In genomic region chr19:44692396-44692795, GRCm38 (mm10) we compare ENCODE assay signal across 8 mouse cellular contexts.
DNase-seq lines count a peak whose midpoint lies in the region; ATAC-seq and TF ChIP-seq lines count a peak whose summit lies in the region.

No protein-coding gene starts in this region.

- no peaks in the 10 kb centered on the region for H3K9me3 ChIP-seq in intestine, embryonic 16.5 days (ENCODE audit: control insufficient read depth, low read length)
- H3K9me3 ChIP-seq in lung, embryonic 14.5 days (ENCODE audit: low read depth, low read length) = no peaks in the 10 kb centered on the region

- peak; percentile 23 to 36 for DNase-seq in cerebellum, postnatal 14 days
- DNase-seq in cerebellum, adult 11 months = no peak
- peak; percentile 79 to 83 for DNase-seq in adrenal gland, postnatal 36 days
- peak; percentile 60 for DNase-seq in gastrocnemius, postnatal 14 days
- peak; percentile 92 for DNase-seq in lung, embryonic 14.5 days
- DNase-seq in ovary, postnatal 10 days (ENCODE audit: low spot score) = peak; percentile 58
- DNase-seq in cerebellum, adult 8-10 months = no peak

- no peak overlapping the region for H3K9ac ChIP-seq in intestine, embryonic 16.5 days (ENCODE audit: low read depth, low read length)
- H3K9ac ChIP-seq in lung, embryonic 14.5 days = no peak overlapping the region

- H3K4me2 ChIP-seq in intestine, embryonic 16.5 days (ENCODE audit: low read depth, low read length) = 0 out of 2 replicates have a peak overlapping the region, but pooled peaks have one; percentile 16
- no peak overlapping the region for H3K4me2 ChIP-seq in lung, embryonic 14.5 days

- ATAC-seq in intestine, embryonic 16.5 days = no peak
- ATAC-seq in lung, embryonic 14.5 days (ENCODE audit: insufficient read depth) = no peak

- H3K27me3 ChIP-seq in intestine, embryonic 16.5 days (replicated peaks; ENCODE audit: control insufficient read depth, insufficient read depth, low read length) = peaks cover 45% of the 10 kb centered on the region
- peaks cover 49% of the 10 kb centered on the region for H3K27me3 ChIP-seq in lung, embryonic 14.5 days (ENCODE audit: insufficient read depth, low read length)

- intact Hi-C loops in gastrocnemius, postnatal 14 days (cut with DNase I; ENCODE audit: low total_unique reads) = no loop called here

- under 1% methylated on average over 17 of the region's 17 CpGs for WGBS in intestine, embryonic 16.5 days
- WGBS in lung, embryonic 14.5 days = 2% methylated on average over 17 of the region's 17 CpGs

- no peak for TF ChIP-seq CTCF in lung, embryonic 14.5 days (IDR thresholded peaks at IDR 0.05; ENCODE audit: low read depth)

- peaks cover 4% of the 10 kb centered on the region; the same call in 1 of the 2 replicates for H3K4me1 ChIP-seq in intestine, embryonic 16.5 days (ENCODE audit: control insufficient read depth, insufficient read depth, low read length)
- no peaks in the 10 kb centered on the region; the same call in 1 of the 2 replicates for H3K4me1 ChIP-seq in lung, embryonic 14.5 days (ENCODE audit: insufficient read depth)

- H3K36me3 ChIP-seq in intestine, embryonic 16.5 days (ENCODE audit: control insufficient read depth, insufficient read depth, low read length) = no peaks in the 10 kb centered on the region
- H3K36me3 ChIP-seq in lung, embryonic 14.5 days (ENCODE audit: insufficient read depth) = no peaks in the 10 kb centered on the region

- no peak overlapping the region for H3K27ac ChIP-seq in intestine, embryonic 16.5 days (ENCODE audit: low read length)
- H3K27ac ChIP-seq in lung, embryonic 14.5 days (ENCODE audit: low read depth) = no peak overlapping the region

- H3K4me3 ChIP-seq in intestine, embryonic 16.5 days (ENCODE audit: low read length) = 0 out of 2 replicates have a peak overlapping the region, but pooled peaks have one; percentile 12
- no peak overlapping the region for H3K4me3 ChIP-seq in lung, embryonic 14.5 days (ENCODE audit: low read depth, low read length)

Comparison
In these comparisons a context has a peak if more than half of its experiments do, and no peak if none do; other contexts are left out.
1. DNase-seq: peak in cerebellum, postnatal 14 days (2 of 2), adrenal gland, postnatal 36 days (2 of 2), gastrocnemius, postnatal 14 days (single experiment), lung, embryonic 14.5 days (single experiment) and ovary, postnatal 10 days (single experiment); none in cerebellum, adult 11 months (single experiment) and cerebellum, adult 8-10 months (single experiment).